Mouse (Mus musculus) heart, embryonic 13.5 days (tissue): Measurements from ENCODE around the gene Abhd14a. TPM values are rescaled to one million over a fixed set of nuclear protein-coding genes. Genes with fewer than 3 reads are reported as not detected.
A peak's percentile ranks its signal among the peaks of the same experiment; 100 is the strongest.

Source experiments
- ATAC-seq: fragments of 200-750 bp; cut with Nextera tagmentation; 2 replicates; pipeline ENCODE4 v1.8.0; 2017; ENCODE audit warnings: moderate TSS enrichment; ENCODE audit not compliant: insufficient number of reproducible peaks, low FRiP score, low TSS enrichment; ENCODE audit errors: extremely low read depth
- H3K27ac ChIP-seq: fragments of 300-500 bp; sonication (generic); replicated peaks from 2 replicates; pipeline ENCODE4 v1.5.1; 2015; ENCODE audit warnings: moderate library complexity, mild to moderate bottlenecking, inconsistent platforms
- H3K27me3 ChIP-seq: fragments of 300-500 bp; sonication (generic); replicated peaks from 2 replicates; pipeline ENCODE4 v1.6.1; 2015; ENCODE audit warnings: mild to moderate bottlenecking, inconsistent platforms
- H3K36me3 ChIP-seq: fragments of 300-500 bp; sonication (generic); 2 replicates; pipeline ENCODE4 v1.6.1; 2015; ENCODE audit warnings: mild to moderate bottlenecking, inconsistent platforms
- H3K4me1 ChIP-seq: fragments of 300-500 bp; sonication (generic); 2 replicates; pipeline ENCODE4 v1.6.1; 2015; ENCODE audit warnings: inconsistent platforms
- H3K4me2 ChIP-seq: fragments of 300-500 bp; sonication (generic); 2 replicates; pipeline ENCODE4 v1.6.1; 2015; ENCODE audit warnings: inconsistent platforms, mild to moderate bottlenecking, moderate library complexity
- H3K4me3 ChIP-seq: fragments of 300-500 bp; sonication (generic); 2 replicates; pipeline ENCODE4 v1.5.1; 2015; ENCODE audit warnings: moderate library complexity, mild to moderate bottlenecking, inconsistent platforms
- H3K9ac ChIP-seq: fragments of 300-500 bp; sonication (generic); 2 replicates; pipeline ENCODE4 v1.6.1; 2015; ENCODE audit warnings: inconsistent platforms, mild to moderate bottlenecking, moderate library complexity
- H3K9me3 ChIP-seq: fragments of 300-500 bp; sonication (generic); 2 replicates; pipeline ENCODE4 v1.6.1; 2016; ENCODE audit warnings: inconsistent platforms
- WGBS: fragments of 180-500 bp; shearing (Covaris S2); methylation state at CpG from one replicate; pipeline ENCODE4 v1.1.7; 2015; ENCODE audit warnings: mixed read lengths; 5-methylcytosine and 5-hydroxymethylcytosine counted together
- polyA plus RNA-seq: library from polyadenylated mRNA; unstranded; fragments of >200 nt; fragmentation: Nextera tagmentation; extraction: Ambion mirVana; gene quantifications from 2 replicates; pipeline ENCODE4 v1.2.1, GENCODE M21; 2015

The Abhd14a gene
- polyA plus RNA-seq, 1 experiment from 2014 or later: 44.8 TPM

DNA sequence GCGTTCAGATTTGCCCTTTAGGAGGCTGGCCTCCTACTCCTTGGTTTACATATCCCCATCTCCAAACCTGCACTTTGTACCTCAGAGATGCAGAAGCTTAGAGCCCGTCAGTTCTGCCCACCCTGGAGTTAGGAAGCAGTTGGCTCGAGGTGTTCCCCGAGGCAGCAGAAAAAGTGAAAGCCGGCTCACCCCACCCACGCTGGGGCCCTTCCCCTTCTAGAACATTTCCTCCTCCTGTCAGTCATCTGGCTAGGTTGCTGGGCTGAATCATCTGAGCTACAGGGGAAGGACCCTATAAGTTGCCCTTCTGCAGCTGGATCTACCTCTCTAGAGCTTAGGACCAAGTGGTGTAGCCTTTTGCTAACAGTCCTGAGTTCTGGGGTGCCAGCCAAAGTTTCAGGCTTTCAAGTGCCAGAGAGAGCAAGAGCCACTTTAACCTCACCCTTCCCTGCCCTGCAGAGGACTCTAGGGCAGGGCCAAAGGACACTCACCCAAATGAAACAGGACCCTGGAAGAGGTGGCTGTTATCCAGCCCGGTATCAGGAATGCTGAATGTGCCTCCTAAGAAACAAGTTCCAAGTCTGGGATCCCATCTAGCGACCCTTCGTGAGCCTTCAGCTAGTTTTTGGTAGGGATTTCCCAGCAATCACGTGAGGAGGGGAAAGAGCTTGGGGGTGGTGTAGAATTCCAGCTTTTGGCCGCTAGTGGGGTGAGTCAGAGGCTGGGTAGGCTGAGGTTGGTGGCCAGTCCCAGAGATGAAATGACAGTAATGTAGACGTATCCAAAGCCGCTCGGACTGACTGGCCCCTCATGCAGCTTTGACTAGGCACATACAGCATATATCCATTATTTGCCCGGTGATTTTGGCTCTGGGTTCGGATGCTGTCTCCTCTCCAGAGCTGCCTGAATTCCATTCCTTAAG is 28.8 kb upstream of the Abhd14a start:
- peak overlapping the region; percentile 76 for H3K9ac ChIP-seq
- peak overlapping the region; percentile 32 for H3K4me3 ChIP-seq
- peaks cover 5% of the 10 kb centered on the region; the same call in 1 of the 2 replicates for H3K27me3 ChIP-seq
- peak; percentile 5; the same call in 1 of the 2 replicates for ATAC-seq
- no peaks in the 10 kb centered on the region for H3K9me3 ChIP-seq
- peaks cover 51% of the 10 kb centered on the region for H3K4me1 ChIP-seq
- peaks cover 14% of the 10 kb centered on the region for H3K36me3 ChIP-seq
- 21% methylated on average over 16 of the region's 16 CpGs for WGBS
- H3K27ac ChIP-seq: peak overlapping the region; percentile 70
- H3K4me2 ChIP-seq: peak overlapping the region; percentile 64

DNA sequence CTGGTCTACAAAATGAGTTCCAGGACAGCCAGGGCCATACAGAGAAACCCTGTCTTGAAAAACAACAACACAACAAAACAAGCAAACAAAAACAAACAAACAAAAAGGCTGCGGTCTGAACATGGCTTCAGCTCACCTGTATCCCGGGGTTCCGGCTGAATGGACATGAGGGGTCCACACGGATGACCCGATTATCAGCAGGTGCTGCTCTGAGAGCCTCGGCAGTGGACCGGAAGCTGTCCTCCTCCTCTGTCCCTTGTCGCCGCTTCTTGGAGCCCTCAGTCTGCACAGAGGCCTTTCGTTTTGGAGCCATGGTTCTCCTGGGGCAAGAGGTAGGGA is 28.2 kb upstream of the Abhd14a start, which contains the start of gene Rrp9:
Gene Rrp9, plus strand, starts transcription at position 301 of the 339 bp plus-strand sequence.
- peaks cover 5% of the 10 kb centered on the region; the same call in 1 of the 2 replicates for H3K27me3 ChIP-seq
- no peak for ATAC-seq
- H3K9me3 ChIP-seq: no peaks in the 10 kb centered on the region
- H3K9ac ChIP-seq: peak within 1 kb of the TSS; percentile 76
- H3K4me1 ChIP-seq: peaks cover 51% of the 10 kb centered on the region
- H3K27ac ChIP-seq: peak within 1 kb of the TSS; percentile 70
- H3K36me3 ChIP-seq: peaks cover 8% of the 10 kb centered on the region
- 82% methylated on average over 10 of the region's 10 CpGs for WGBS
- H3K4me2 ChIP-seq: peak within 1 kb of the TSS; percentile 64
- H3K4me3 ChIP-seq: peak within 1 kb of the TSS; percentile 32

DNA sequence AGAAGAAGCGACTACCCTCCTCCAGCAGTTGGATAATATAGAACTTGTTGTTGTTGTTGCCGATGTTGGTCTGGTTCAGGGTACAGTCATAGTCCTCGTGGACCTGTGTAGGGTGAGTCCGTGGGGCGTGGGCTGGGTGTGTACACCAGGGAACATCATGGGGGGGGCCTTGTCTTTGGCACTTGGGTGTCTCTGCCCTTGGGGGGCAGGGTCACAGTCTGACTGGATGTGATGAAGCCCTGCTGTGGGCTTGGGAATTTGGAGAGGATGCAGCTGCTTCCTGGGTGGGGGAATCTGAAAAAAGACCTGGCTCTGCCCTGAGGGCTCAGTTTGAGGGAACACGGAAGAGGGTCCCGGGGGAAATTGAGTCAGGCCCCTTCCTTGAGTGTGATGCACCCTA is 27.6 kb upstream of the Abhd14a start:
- Histone ChIP-seq H3K27me3 (peaks cover 5% of the 10 kb centered on the region; the same call in 1 of the 2 replicates), H3K36me3 (0 out of 2 replicates have a peak, but pooled peaks cover 3% of the 10 kb centered on the region), H3K4me3 (no peak overlapping the region), H3K9me3 (no peaks in the 10 kb centered on the region), H3K9ac (peak overlapping the region; percentile 44), H3K4me1 (peaks cover 51% of the 10 kb centered on the region), H3K4me2 (peak overlapping the region; percentile 34; the same call in 1 of the 2 replicates), H3K27ac (no peak overlapping the region)
- 62% methylated on average over 7 of the region's 7 CpGs for WGBS
- no peak for ATAC-seq

DNA sequence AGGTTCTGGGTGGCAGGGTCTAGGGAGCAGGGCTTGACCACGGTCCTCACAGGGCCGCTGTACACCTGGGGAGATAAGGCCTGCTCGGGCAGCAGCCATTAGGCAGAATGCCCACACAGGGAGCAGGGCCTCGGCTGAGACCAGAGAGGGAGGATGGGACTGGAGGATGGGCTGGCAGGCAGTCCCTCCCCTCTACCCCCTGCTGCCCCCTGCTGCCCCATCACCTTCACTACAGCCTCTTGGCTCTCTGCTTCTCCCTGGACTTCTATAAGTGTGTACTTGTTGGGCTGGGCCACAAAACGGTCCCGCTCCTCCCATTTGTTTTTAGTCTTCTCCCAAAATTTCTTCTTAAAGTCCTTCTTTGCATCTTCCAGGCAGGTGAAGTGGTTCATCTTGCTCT is 27.0 kb upstream of the Abhd14a start:
- no peak for ATAC-seq
- no peaks in the 10 kb centered on the region for H3K9me3 ChIP-seq
- no peak overlapping the region for H3K27ac ChIP-seq
- H3K4me2 ChIP-seq: peak overlapping the region; percentile 34
- WGBS: 2% methylated on average over 6 of the region's 6 CpGs
- no peak overlapping the region for H3K4me3 ChIP-seq
- peaks cover 5% of the 10 kb centered on the region; the same call in 1 of the 2 replicates for H3K27me3 ChIP-seq
- 0 out of 2 replicates have a peak, but pooled peaks cover 2% of the 10 kb centered on the region for H3K36me3 ChIP-seq
- peak overlapping the region; percentile 44 for H3K9ac ChIP-seq
- H3K4me1 ChIP-seq: peaks cover 51% of the 10 kb centered on the region

DNA sequence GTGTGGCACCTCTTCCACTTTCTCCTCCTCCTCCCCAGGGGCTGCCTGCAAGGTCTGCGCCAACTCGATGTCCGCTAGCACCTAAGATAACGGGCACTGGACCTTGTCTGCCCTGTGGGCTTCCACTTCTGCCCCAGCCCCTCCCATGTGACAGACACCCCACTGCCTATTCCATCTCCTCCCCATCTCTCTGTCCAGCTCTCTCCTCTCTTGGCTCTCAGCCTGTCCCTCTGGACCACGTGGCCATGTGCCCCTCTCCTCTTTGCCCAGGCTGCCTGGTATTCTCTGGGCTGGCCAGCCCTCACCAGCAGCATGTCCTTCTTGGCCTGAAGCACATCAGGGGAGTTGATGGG is 26.3 kb upstream of the Abhd14a start:
- no peaks in the 10 kb centered on the region for H3K9me3 ChIP-seq
- peaks cover 51% of the 10 kb centered on the region for H3K4me1 ChIP-seq
- H3K4me3 ChIP-seq: no peak overlapping the region
- WGBS: 79% methylated on average over 5 of the region's 5 CpGs
- no peak overlapping the region for H3K27ac ChIP-seq
- H3K4me2 ChIP-seq: no peak overlapping the region
- ATAC-seq: no peak
- no peaks in the 10 kb centered on the region for H3K36me3 ChIP-seq
- peak overlapping the region; percentile 44 for H3K9ac ChIP-seq
- H3K27me3 ChIP-seq: peaks cover 5% of the 10 kb centered on the region; the same call in 1 of the 2 replicates

DNA sequence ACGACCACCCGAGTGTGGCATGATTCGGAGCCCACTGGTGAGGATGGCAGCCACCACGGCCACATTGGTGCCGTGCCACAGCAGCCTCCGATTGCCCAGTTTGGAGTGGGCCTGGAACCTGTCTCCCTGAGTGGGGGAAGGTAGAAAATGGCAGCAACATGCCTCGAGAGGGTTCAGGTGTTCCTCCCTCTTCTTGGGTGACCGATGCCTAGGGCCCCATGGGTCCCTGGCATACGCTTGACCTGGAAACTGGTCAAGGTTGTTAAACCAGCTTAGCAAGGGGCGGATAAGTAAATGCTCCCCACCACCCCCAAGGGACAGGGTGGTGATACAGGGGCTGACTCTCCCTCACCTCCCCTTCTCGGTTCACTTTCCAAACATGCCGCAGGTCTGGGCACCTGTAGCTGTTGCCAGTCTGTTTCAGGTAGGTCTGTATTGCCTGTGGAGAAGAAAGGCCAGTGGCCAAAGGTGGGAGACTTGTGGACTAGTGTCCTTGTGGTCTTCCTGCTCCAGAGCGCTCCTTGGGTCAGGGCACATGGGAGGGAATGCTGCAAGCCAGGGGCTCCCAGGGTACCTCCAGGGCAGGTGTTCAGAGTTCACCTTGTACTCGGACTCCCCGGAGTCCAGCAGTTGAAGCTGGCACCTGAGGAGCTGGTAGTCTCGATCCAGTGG is 25.7 kb upstream of the Abhd14a start:
- H3K9me3 ChIP-seq: no peaks in the 10 kb centered on the region
- H3K27me3 ChIP-seq: peaks cover 5% of the 10 kb centered on the region; the same call in 1 of the 2 replicates
- peaks cover 49% of the 10 kb centered on the region for H3K4me1 ChIP-seq
- H3K27ac ChIP-seq: no peak overlapping the region
- no peak overlapping the region for H3K4me3 ChIP-seq
- no peak for ATAC-seq
- WGBS: 85% methylated on average over 16 of the region's 16 CpGs
- no peak overlapping the region for H3K9ac ChIP-seq
- H3K4me2 ChIP-seq: no peak overlapping the region
- H3K36me3 ChIP-seq: no peaks in the 10 kb centered on the region

DNA sequence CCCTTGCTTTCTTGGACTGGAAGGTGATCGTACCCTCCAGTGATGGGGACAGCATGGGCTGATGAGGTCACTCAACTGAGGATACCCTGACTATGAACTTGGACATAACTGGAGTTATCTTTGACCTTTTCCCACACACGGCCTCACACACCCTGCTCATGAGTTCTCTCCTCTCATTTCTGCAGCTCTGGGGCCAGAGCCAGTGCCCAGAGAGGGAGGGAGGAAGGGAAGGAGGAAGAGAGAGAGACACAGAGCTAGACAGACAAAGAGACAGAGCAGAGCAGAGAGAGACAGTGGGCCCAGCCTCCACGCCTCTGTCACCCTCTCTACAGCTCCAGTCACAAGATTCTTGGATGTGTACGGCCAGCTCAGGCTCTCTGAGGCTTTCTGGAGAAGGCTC is 24.8 kb upstream of the Abhd14a start:
- Histone ChIP-seq H3K36me3 (no peaks in the 10 kb centered on the region), H3K9ac (no peak overlapping the region), H3K27ac (0 out of 2 replicates have a peak overlapping the region, but pooled peaks have one; percentile 5), H3K4me3 (no peak overlapping the region), H3K4me2 (no peak overlapping the region), H3K4me1 (peaks cover 42% of the 10 kb centered on the region), H3K9me3 (no peaks in the 10 kb centered on the region), H3K27me3 (peaks cover 5% of the 10 kb centered on the region; the same call in 1 of the 2 replicates)
- no peak for ATAC-seq
- WGBS: 45% methylated on average over 4 of the region's 4 CpGs

DNA sequence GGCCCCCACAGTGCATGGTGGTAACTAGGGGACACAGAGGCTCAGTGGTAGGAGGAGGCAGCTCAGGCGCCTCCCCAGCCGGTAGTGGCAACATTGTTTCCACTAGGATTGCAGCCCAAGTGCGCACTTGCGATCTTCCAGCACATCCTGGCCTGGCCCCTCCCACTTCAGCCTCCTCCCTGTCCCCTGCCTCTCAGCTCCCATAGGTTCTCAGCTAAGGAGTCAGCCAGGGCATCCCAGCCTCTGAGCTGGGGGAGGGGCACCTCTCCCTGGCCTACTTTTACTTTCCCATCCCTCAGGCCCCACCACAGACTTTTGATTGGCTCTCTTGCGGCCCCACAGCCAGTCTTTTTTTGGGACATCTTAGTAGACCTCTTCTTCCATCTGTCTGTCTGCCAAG is 24.4 kb upstream of the Abhd14a start:
- no peak overlapping the region for H3K27ac ChIP-seq
- no peaks in the 10 kb centered on the region for H3K9me3 ChIP-seq
- peaks cover 5% of the 10 kb centered on the region; the same call in 1 of the 2 replicates for H3K27me3 ChIP-seq
- H3K36me3 ChIP-seq: no peaks in the 10 kb centered on the region
- H3K4me1 ChIP-seq: peaks cover 42% of the 10 kb centered on the region
- H3K4me2 ChIP-seq: peak overlapping the region; percentile 57
- WGBS: 8% methylated on average over 5 of the region's 5 CpGs
- ATAC-seq: no peak
- no peak overlapping the region for H3K4me3 ChIP-seq
- H3K9ac ChIP-seq: peak overlapping the region; percentile 45

DNA sequence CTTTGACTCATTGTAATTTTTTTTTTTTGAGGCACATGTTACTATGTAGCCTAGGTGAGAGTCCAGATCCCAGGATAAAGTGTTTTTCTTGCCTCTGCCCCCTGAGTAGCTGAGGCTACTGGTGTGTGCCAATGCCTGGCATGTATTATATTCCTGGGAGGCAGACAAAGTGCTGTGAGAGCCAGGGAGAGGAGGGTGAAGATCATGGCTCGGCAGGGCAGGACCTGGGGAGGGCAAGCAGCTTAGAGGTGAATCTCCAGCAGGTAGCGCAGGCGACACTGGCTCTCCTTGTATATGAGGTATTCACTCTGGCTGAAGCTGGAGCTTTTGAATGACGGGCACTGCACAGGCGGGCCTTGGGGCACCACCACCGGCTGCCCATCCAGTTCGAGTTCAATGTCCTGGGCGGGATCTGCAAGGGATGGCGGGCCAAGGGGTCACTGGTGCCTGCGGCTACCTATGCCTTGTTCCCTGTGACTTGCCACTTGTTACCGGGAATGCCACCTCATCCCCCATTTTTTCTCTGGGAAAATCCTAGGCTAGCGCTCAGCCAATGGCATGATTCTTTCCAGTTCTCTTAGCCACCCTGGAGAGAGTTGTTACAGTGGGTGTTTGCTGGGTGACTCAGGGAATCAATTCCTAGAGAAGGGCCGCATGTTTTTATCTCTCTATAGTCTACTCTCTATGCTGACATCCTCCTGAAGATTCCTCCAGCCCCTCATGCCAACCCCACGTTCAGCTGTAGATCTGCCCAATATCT is 23.7 kb upstream of the Abhd14a start:
- Histone ChIP-seq H3K27me3 (peaks cover 6% of the 10 kb centered on the region), H3K4me1 (peaks cover 37% of the 10 kb centered on the region), H3K4me3 (no peak overlapping the region), H3K9me3 (no peaks in the 10 kb centered on the region), H3K36me3 (no peaks in the 10 kb centered on the region), H3K9ac (peak overlapping the region; percentile 45), H3K4me2 (peak overlapping the region; percentile 57), H3K27ac (no peak overlapping the region)
- ATAC-seq: no peak
- 63% methylated on average over 14 of the region's 14 CpGs for WGBS

DNA sequence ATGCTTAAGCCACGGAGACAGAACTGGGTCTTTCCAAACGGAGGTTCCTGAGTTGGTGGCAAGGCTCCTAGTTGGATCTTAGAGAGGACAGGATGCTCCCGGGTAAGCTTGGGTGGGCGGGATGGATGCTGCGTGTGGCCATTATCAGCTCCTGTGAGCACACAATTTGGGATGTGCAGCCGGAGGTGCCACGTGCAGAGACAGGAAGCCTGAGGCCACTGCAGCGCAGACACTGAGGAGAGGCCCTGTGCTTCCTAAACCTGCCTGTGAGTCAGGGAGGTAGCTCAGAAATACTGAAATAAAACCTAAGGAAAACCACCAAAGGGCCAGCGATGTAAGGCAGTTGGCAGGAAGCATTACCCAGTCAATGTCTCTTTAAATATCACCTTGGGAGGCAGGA is 22.3 kb upstream of the Abhd14a start:
- H3K27me3 ChIP-seq: peaks cover 15% of the 10 kb centered on the region
- H3K4me3 ChIP-seq: no peak overlapping the region
- H3K4me2 ChIP-seq: no peak overlapping the region
- H3K27ac ChIP-seq: no peak overlapping the region
- ATAC-seq: no peak
- peaks cover 34% of the 10 kb centered on the region for H3K4me1 ChIP-seq
- WGBS: 59% methylated on average over 9 of the region's 9 CpGs
- no peak overlapping the region for H3K9ac ChIP-seq
- H3K36me3 ChIP-seq: no peaks in the 10 kb centered on the region
- no peaks in the 10 kb centered on the region for H3K9me3 ChIP-seq

DNA sequence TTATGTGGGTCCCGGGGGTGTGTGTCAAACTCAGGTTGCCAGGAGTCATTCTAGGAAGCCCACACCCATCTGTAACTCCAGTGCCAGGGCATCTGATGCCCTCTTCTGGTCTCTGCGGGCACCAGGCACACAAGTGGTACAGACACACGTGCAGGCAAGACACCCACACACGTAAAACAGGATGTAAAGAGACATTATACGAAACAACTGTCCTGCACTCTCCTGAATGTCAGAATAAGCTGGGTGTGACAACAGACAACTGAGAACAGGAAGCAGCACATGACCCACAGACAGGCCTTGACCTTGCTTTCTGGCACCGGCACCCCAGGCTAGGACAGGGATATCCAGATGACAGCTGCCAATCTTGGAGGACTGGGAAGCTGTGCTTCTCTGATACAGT is 21.8 kb upstream of the Abhd14a start:
- Histone ChIP-seq H3K4me2 (no peak overlapping the region), H3K9ac (no peak overlapping the region), H3K4me1 (peaks cover 34% of the 10 kb centered on the region), H3K36me3 (no peaks in the 10 kb centered on the region; the same call in 1 of the 2 replicates), H3K27me3 (peaks cover 15% of the 10 kb centered on the region), H3K9me3 (no peaks in the 10 kb centered on the region), H3K27ac (no peak overlapping the region), H3K4me3 (no peak overlapping the region)
- WGBS: 65% methylated on average over 6 of the region's 6 CpGs
- no peak for ATAC-seq
